Mouse (Mus musculus): ENCODE measurements around the gene Taf4.

DNA sequence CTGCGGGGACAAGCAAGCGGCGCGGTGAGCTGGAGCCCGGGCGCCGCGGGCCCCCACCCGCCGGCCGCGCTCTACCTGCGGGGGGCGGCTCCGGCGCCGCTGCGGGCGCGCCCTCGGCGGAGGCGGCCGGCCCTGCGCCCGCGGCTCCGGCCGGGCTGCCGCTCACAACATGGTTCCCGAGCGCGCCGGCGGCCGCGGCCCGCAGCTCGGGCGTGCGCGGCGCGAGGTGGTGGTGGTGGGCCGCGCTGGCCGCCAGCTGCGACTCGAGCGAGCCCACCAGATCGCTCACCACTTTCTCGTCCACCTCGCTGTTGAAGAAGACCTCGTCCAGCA lies 185 bp downstream of the Taf4 start:
- TF ChIP-seq POLR2A (IDR thresholded peaks at IDR 0.05; ENCODE audit: insufficient read depth, low read depth, low read length) (no peak), CTCF (IDR thresholded peaks at IDR 0.05; ENCODE audit: insufficient read depth, low read depth, low read length) (no peak)
